Mouse (Mus musculus) heart, adult 9 months (tissue): ENCODE results near the gene Dusp8.
"Not testable (repeated sequence)": the region's sequence is repeated elsewhere in the genome, so short reads cannot be mapped to it uniquely, and the experiment has no call there.

Experiments used
- DNase-seq, 2 experiments: peaks; one replicate each; pipeline ENCODE4 v3.0.0; 2022; ENCODE audit warnings: low spot score in 2 of 2

Gene Dusp8

DNA sequence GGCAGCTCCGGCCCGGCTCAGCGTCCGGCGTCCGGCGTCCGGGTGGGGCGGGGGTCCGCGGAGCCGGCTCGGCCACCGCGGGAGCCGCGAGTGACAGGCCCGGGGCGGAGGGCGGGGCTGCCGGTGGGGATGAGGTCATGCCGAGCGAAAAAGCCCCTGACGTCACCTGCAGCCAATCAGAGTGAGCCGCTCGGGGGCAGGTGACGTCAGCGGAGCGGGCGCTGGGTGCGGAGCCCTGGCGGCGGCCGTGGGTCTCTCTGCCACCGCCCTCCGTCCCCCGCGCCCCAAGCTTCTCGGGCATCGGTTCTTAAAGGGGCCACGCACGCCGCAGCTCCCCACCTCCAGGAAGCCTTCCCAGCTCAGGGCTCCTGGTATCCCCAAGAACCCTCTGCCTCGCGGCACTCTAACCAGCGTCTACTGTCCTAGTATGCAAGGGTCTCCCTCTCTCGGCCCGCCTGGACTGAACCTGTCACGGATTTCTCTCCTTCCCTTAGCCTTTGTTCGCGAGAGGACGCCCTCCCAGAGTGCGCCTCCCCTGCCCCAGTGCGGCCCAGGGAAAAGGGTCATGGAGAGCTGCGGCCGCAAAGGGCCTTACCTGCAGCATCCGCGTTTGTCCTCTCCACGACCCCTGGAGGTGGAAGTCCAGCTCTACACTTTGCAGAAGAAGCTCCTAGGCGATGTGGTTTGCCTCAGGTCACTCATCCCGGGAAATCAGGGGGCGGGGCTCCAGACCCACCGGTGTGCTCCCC lies at the start of gene Dusp8:
Dusp8 (minus strand) TSS at position 661 of the 749 bp plus-strand sequence.
- DNase-seq = peak; percentile 93 to 95

DNA sequence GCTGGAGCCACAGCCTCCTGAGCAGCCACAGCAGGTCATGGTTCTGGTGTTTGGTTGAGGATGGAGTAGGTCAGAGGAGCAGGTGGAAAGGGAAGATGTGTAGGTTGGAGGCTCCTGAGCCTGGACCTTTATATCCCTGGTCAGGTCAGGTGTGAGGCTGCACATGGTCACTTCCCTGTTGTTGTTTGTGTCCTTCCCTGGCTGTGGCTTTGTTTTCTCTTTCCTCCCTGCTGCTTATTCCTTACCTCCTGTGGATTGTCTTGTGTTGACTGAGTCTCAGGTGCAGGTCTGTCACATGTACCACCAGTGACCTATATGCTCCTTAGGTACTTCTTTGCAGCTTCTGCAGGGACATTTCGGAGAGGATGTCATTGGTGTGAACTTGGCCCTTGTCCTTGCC lies 48.9 kb upstream of the Dusp8 start, which contains the start of gene Gm45337:
Gm45337 (minus strand) TSS at position 101 of the 400 bp plus-strand sequence.
- no peak for DNase-seq

DNA sequence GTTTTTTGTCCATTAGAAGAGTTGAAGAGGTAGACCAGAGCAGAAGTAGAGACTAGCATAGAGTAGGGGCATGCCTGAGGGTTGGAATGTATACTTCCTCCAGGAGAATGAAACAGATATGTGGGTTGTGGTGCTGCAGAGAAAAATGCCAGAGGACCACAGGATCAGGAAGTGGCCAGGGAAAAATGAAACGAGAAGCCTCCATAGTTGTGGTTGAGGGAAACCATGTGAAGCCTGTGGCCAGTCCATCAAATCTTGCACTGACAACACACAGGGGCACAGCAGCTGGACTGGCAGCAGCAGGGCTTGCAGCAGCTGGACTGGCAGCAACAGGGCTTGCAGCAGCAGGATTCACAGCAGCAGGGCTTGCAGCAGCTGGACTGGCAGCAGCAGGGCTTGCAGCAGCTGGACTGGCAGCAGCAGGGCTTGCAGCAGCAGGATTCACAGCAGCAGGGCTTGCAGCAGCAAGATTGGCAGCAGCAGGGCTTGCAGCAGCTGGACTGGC lies 47.9 kb upstream of the Dusp8 start:
- DNase-seq = not testable (repeated sequence)

DNA sequence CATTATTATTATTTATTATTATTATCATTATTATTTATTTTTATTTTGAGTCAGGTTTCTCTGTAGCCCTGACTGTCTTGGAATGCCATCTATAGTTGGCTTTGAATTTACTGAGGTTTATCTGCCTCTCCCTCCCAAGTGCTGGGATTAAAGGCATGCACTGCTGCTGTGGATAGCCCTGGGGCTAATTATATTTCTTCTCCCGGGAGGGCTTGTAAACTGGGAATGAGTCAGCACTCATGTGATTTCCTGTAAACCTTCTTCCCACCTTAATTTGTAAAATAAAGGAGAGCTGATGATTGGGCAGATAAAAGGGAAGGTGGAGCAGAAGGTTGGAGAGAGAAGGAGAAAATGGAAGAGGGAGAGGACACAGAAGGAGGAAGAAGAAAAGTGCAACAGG lies 45.1 kb upstream of the Dusp8 start:
- DNase-seq = no peak

DNA sequence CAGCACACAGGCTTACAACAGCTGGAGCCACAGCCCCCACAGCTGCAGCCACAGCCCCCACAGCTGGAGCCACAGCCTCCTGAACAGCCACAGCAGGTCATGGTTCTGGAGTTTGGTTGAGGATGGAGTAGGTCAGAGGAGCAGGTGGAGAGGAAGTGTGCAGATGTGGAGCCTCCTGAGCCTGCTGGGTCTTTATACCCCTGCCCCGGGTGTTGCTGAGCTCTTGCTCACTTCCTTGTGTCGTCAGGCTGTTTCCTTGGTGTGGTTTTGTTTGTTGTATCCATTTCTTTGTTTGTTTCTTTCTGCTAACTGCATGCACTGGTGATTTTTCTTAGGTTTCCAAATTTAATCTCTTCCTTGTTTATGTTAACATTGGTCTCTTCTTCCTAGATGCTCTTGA lies 40.3 kb upstream of the Dusp8 start, which contains the start of gene Gm39115:
Gm39115 (minus strand) TSS at position 101 of the 400 bp plus-strand sequence.
- not testable (repeated sequence) for DNase-seq

DNA sequence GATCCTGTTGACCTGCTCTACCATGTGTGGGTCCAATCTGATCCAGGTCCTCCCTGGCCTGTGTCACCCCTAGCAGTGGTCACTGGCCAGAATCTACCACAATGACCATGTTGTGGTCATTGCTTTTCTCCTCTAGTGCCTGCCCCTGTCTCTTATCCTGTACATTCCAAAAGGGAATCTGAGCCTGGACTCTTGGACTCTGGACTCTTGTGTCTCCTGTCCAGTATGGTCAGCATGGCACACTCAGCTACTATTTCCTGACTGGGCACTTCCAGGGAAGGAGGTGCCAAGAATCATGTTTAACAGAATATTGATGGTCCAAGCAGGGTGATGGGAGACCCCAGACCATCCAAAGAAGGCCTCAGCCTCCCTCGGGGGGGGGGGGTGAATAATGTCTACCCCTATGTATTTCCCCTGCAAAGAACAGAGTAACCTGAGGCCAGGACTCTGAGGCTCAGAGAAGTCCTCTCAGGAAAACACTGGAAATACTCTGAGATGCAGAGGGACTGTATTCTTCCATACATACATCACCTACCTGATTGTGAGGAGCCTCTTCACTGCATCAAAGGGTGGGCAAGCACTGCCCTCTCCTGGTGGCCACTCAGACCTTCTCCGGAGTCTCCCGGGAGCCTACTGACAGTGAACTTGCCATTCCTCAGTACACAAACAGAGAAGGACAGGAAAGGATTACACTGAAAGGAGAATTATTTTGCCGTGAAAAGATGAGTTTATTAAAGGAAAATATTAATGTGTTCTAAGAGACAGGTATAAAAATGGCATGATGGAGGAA lies 38.8 kb upstream of the Dusp8 start:
- no peak for DNase-seq

DNA sequence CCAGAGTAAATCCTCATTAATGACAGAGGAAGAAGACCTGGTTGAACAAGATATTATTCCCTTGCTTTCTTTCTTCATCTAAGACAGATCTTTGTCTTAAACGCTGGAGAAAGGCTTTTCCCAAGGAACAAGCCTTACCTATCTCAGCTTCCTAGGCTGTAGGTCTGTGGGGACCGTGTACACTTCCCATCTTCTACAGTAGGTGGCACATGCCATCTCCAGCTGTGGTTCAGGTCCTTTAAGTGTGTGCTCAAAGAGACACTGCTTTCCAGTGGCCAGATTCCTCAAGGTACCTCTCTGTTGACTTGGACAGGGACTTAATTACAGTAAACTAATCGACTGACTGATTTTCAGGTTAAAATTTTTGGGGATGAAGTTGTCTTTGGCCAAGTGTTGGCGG lies 33.2 kb upstream of the Dusp8 start:
- DNase-seq = no peak

DNA sequence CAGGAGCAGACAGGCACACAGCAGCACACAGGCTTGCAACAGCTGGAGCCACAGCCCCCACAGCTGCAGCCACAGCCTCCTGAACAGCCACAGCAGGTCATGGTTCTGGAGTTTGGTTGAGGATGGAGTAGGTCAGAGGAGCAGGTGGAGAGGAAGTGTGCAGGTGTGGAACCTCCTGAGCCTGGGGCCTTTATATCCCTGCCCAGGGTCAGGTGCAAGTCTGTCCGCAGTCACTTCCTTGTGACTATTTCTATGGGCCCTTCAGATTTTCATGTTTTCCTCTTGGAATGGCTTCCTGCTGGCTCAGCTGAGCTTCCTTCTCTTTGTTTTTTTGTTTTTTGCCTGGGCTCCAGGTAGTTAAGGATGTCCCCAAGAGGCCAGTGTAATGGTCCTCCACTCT lies 25.0 kb upstream of the Dusp8 start, which contains the start of gene Gm45618:
Gm45618 (minus strand) TSS at position 101 of the 400 bp plus-strand sequence.
- not testable (repeated sequence) for DNase-seq

DNA sequence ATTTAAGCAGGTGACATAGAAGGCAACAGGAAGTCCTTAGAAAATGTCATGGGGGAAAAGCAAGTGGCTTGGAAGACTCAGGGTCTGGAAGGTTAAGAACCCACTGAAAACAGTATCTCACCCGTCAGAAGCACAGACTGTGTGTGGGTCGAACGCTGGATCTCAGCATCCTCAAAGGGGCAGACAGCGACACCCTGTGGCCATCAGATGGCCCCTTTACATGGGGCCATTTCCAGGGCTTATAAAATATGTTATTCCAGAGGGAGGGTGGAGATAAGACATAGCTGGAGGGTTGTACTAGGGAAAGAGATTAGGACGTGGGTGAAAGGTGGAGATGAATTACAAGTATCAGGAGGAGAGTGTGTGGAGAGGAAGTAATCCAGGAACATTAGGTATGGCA lies 24.0 kb upstream of the Dusp8 start:
- no peak for DNase-seq

DNA sequence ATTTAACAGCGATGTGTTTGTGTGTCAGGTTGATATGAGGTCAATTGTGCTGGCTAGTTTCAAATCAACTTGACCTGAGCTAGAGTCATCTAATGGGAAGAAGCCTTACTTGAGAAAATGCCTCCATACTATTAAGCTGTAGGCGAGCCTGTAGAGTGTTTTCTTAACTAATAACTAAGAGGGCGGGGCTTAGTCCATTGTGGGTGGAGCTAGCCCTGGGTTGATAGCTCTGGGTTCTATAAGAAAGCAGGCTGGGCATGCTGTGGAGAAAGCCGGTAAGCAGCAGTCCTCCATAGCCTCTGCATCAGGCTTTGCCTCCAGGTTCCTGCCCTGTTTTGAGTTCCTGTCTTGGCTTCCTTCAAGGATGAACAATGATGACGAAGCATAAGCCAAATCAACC lies 9.1 kb upstream of the Dusp8 start:
- DNase-seq = no peak

DNA sequence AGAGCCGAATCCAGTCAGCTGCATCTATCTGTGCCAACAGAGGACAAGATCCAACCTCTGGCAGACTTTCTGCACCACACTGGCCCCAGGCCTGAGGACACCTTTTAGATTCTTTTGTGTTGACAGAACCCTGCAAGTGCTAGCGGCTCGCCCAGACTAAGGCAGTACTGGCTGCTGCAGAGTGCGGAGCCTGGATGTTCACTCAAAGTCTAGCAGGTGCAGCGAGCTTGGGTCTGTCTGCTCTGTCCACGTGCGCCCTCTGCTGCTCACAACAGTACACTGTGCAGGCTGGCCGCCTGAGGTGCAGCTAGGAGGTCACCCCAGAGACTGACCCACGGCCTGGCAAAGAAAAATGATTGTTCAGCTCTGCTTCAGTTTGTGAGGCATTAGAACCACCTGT lies 2.1 kb upstream of the Dusp8 start:
- peak; percentile 61 to 79 for DNase-seq

DNA sequence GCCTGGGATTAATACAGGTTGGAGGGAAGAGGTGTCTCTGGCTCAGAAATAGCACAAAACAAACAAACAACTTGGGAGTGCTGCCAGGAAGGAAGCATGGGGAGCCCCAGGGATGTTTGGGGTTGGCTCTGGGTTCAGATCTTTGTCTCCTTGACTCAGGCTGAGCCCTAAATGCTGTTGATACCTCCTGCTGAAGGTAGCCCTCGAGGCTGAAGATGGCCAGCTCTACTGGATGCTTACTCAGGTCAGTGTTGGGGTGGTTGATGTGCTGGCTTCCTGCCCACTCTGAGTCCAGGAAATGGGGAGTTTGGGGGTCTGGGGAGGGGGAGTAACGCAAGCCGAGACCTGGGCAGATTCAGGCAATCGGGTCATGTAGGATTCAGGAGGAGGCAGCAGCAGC lies 1.1 kb upstream of the Dusp8 start:
- no peak for DNase-seq

DNA sequence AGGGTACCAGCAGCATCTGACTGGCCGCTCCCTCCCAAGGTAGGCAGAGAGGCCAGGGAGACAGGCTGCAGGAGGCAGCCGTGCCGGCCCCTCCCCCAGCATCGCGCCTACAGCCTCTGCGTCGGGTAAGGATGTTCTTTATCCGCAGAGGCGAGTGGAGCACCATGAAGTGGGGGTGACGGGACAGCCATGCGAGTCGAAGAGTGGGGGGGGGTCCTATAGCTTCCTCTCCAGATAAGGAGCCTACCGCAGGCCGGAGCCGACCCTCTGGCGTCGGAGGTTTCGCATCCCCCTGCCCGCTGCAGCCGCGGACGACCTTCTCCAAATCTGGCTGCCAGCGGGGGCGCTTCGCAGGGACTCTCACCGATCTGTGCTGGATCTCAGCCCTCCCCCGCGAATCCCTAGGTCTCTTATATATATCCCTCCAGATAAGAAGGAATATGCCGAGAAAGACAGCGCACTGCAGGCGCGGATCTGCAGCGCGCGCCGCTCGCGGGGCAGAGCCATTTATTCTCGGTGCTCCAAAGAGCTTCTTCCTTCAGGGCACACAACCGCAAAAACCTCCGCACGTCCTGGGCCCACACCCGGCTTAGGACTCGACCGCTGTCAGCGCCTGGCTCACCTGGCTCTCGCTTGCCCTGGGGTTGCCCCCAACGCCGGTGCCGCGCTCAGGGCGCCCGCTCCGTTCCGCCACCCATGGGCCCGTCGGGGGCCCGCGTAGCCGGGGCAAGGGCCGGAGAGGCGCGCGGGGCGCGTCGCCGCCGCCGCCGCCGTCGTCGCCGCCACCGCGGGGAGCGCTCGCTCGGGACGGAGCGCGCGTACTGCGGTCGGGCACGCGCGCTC lies 1.1 kb downstream of the Dusp8 start:
- DNase-seq = no peak

DNA sequence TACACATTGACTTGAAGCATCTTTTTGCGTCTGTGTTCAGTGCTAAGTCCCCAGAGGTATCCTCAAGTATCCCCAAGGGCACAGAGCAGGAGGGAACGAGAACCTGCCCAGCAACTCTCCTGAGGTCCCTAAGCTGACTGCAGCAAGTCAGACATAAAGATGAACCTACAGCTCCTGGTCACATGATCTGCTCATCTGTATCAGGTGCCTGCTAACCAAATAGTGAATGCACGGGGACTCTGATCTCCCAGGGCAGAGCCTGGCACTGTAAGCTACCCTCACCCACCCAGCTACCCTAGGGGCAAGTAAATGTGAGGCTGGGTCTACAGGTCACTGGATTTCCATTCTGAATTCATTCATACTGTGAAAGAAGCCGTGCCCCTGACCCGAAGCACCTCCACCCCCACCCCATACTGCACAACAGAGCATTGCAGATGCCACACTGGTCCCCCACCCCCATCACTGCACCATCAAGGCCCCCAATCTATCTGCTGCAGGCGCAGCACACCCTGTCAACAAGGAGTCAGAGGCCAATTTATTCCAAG lies 1.9 kb downstream of the Dusp8 start:
- DNase-seq = no peak

DNA sequence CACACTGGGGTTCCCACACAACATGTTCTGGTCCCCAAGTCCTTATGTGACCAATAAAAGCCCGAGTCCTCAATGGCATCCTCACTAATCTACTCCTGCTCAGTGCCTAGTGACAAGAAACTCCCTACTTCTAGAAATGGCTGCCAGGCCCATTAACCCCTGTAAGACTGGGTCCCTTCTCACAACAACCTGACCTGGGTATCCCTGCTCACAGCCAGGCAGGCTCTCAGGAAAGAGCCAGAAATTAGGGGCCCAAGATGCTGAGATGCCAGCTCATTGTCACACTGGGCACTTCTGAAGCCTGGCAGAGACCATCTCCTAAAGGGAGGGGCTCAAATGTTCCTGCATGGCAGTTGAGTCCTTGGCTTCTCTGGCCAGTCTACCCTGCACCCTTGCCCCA lies 2.7 kb downstream of the Dusp8 start:
- no peak for DNase-seq

DNA sequence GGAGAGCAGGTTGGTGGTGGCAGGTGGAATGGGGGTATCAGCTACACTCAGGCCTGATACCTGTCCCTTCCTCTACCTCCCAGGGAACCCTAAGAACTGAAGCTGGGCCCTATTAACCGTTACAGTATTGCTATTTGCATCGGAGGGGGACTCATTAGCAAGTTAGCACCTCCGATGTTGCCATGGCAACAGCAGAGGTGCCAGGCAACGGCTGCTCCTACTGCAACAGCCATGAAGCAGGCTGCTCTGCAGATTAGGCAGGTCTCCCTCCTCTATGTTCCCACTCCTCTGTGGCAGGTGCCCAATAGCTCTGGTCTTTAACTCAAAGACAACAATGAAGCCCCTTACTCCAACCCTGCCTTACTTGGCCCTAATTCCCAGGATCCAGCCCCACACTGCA lies 3.8 kb downstream of the Dusp8 start:
- DNase-seq = no peak

DNA sequence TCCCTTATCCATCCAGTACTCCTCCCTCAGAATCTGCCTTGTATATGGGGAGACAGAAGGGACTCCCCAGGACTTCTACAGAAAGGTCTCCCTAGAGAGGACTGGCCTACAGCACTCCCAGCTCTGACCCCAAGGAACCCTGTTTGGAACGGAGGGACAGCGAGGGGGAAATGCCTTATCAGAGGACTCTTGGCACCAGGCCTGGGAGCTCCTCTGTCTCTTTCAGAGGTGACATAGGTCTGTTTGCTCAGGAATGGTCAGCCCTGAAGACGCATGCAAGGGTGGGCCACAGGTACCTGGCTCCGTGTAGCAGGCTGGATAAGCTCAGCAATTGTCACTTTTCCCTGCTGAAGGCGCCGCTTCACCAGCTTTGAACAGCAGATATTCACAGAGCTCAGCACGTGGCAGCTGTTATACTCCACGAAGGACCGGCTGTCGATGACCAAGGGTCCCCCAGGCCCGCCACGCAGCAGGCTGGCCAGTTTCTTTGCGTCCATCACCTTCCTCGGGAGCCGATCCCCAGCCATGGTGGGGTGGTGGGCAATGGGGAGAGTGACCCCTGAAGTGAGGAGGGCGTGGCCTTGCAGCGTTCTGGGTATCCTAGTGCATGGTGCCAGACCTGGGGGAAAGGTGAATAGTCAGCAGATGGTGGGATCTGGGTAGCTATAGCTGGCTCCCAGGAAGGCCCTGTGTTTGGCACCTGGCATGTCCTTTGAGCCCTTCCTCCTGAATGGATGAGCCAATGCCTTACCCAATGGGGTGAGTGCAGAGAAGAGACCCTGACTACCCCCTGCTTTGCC lies 5.8 kb downstream of the Dusp8 start:
- DNase-seq = no peak

DNA sequence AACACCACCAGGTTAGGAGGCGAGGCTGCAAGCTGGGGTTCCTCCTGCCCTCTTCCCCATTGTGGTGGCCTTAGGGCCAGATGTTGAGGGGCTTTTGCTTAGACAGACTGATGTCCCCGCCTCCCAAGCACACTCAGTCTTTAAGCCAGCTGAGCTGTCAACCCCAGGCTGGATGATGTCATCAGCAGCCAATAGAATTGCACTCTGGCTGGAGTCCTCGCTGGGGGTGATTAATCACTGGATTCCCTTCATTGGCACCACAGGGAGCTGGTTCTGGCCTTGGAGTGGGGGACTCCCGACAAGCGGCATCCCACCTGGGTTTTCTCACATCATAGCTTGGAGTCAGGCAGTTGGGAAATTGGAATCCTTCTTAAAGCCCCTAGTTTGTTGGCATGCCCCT lies 6.8 kb downstream of the Dusp8 start:
- DNase-seq = no peak

DNA sequence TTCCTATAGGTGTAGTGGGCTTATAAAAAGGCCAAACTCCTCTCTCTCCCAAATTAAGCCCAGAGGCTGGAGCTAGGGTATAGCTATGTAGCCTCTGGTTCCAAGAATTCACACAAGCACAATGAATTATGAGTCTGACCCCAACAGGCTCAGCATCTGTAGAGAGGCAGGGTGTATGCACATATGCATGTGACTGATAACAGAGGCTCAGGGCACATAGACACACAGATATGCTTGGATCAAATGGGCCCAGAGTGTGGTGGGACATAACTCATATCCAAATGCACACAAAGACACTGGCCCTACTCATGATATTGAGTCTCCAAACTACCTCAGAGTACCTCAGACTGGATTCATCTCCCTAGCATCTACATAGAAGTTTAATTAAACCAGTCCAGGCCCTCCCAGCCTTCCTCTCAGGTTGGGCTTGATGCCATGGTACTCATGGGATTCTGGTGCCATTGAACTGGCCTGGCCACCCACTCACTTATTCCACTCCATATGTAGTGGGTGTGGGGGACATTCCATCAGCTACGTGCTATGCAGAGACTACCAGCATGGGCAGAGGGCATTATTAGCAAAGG lies 8.5 kb downstream of the Dusp8 start:
- no peak for DNase-seq

DNA sequence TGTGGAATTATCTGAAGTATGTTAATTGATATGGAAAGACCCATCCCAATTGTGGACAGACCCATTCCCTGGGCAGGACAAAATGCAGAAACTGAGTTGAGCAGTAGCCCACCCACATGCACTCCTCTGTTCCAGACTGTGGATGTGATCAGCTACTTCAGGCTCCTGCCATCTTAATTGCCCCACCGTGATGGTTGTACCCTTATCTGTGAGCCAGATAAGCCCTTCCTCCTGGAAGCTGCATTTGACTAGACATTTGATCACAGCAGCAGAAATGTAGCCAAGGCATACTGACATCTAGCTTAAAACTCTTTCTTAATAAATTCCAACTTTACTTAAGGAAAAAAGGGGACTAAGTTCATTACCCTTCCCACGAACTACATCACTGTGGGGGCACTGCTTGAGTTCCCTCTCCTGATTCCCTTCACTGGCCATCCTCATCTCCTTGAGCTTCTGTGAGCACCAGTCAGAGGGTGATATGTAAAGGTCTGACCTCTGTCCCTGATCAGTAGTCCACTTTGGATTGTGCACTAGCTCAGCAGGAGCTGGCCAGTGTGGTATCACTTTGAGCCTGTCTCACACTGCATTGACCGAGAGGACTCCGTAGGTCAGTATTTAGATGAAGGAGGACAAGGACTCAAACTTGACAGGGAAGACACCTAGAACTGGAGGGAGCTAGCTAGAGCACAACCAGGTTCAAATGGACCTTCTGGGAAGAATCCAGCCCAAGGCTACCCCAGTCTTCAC lies 9.3 kb downstream of the Dusp8 start:
- no peak for DNase-seq
